Mouse (Mus musculus): ENCODE measurements around the gene Ifi203.
"Not testable (repeated sequence)": the region's sequence is repeated elsewhere in the genome, so short reads cannot be mapped to it uniquely, and the experiment has no call there.

DNA sequence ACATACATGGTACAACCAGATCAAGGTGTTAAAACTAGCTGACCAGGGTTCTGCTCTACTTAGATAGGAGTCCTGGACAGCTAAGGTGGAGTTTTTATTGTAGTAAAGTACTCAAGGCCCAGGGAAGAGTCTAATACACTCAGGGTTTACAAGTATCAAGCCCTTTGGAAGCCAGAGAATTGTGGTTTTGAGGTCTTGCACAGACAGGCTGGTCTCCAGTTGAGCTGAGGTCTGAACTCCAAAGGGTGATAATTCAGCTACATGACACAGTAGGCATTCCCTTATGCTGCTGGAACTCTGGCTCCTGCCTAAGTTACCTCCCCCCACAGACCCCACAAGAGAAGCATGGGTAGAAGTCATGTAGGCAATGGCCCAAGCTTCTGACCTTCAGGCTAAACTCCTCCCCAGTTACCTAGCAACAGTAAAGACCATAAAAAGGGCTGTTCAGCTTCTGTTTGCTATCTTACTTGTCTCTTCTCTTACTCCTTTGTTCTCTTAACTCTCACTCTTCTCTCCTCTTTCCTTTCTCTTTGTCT lies 29.1 kb downstream of the Ifi203 start:
- TF ChIP-seq POLR2A, CTCF (IDR thresholded peaks at IDR 0.05; ENCODE audit: extremely low read depth, insufficient read depth, low read length): not testable (repeated sequence)
